ENCODE assay signal across 7 mouse cellular contexts in genomic region chr14:25068430-25068829, GRCm38 (mm10).
DNase-seq lines count a peak whose midpoint lies in the region; ATAC-seq lines count a peak whose summit lies in the region.

No protein-coding gene starts in this region.

- H3K36me3 ChIP-seq in hindbrain, embryonic 14.5 days (replicated peaks; ENCODE audit: control insufficient read depth, insufficient read depth): no peaks in the 10 kb centered on the region
- no peaks in the 10 kb centered on the region for H3K36me3 ChIP-seq in liver, embryonic 15.5 days (replicated peaks)

- no peak overlapping the region for H3K4me3 ChIP-seq in hindbrain, embryonic 14.5 days (replicated peaks; ENCODE audit: low read length)
- H3K4me3 ChIP-seq in liver, embryonic 15.5 days (replicated peaks): no peak overlapping the region

- H3K27ac ChIP-seq in hindbrain, embryonic 14.5 days: no peak overlapping the region
- no peak overlapping the region for H3K27ac ChIP-seq in liver, embryonic 15.5 days (replicated peaks)

- DNase-seq in urinary bladder, postnatal 36 days (ENCODE audit: low spot score in 2 of 2): peak; percentile 7 to 24
- no peak for DNase-seq in urinary bladder, postnatal 10 days (ENCODE audit: low spot score)
- DNase-seq in hindbrain, embryonic 14.5 days (ENCODE audit: low spot score): peak; percentile 75
- no peak for DNase-seq in embryo, embryonic 9.5 days (ENCODE audit: extremely low spot score)
- DNase-seq in right cerebral cortex, postnatal 14 days: no peak

- H3K4me2 ChIP-seq in hindbrain, embryonic 14.5 days (replicated peaks): no peak overlapping the region
- H3K4me2 ChIP-seq in liver, embryonic 15.5 days: no peak overlapping the region

- H3K9me3 ChIP-seq in hindbrain, embryonic 14.5 days (ENCODE audit: control insufficient read depth, low read length): no peaks in the 10 kb centered on the region
- H3K9me3 ChIP-seq in liver, embryonic 15.5 days (replicated peaks): no peaks in the 10 kb centered on the region

- H3K4me1 ChIP-seq in hindbrain, embryonic 14.5 days (replicated peaks; ENCODE audit: control insufficient read depth, insufficient read depth, low read length): peaks cover 20% of the 10 kb centered on the region
- H3K4me1 ChIP-seq in liver, embryonic 15.5 days (replicated peaks): no peaks in the 10 kb centered on the region; the same call in 1 of the 2 replicates

- no peak overlapping the region for H3K9ac ChIP-seq in hindbrain, embryonic 14.5 days
- no peak overlapping the region for H3K9ac ChIP-seq in liver, embryonic 15.5 days

- ATAC-seq in hindbrain, embryonic 14.5 days (ENCODE audit: low FRiP score): peak; percentile 18; the same call in 1 of the 2 replicates
- peak; percentile 25; the same call in 1 of the 2 replicates for ATAC-seq in liver, embryonic 15.5 days (ENCODE audit: insufficient read depth)
- ATAC-seq in inflammation-experienced regulatory T-cells, adult 6 months: no peak

- H3K27me3 ChIP-seq in hindbrain, embryonic 14.5 days (ENCODE audit: control insufficient read depth, insufficient read depth, low read length): no peaks in the 10 kb centered on the region
- no peaks in the 10 kb centered on the region for H3K27me3 ChIP-seq in liver, embryonic 15.5 days

- whole genome bisulfite sequencing in hindbrain, embryonic 14.5 days: 26% methylated on average over 8 of the region's 8 CpGs
- WGBS in liver, embryonic 15.5 days (ENCODE audit: insufficient replicate concordance): 49% methylated on average over 8 of the region's 8 CpGs

Comparison
In these comparisons a context has a peak if more than half of its experiments do, and no peak if none do; other contexts are left out.
1. DNase-seq: peak in urinary bladder, postnatal 36 days (2 of 2) and hindbrain, embryonic 14.5 days (single experiment); none in urinary bladder, postnatal 10 days (single experiment), embryo, embryonic 9.5 days (single experiment) and right cerebral cortex, postnatal 14 days (single experiment).